ENCODE assay signal across 24 mouse cellular contexts in the genomic region with DNA sequence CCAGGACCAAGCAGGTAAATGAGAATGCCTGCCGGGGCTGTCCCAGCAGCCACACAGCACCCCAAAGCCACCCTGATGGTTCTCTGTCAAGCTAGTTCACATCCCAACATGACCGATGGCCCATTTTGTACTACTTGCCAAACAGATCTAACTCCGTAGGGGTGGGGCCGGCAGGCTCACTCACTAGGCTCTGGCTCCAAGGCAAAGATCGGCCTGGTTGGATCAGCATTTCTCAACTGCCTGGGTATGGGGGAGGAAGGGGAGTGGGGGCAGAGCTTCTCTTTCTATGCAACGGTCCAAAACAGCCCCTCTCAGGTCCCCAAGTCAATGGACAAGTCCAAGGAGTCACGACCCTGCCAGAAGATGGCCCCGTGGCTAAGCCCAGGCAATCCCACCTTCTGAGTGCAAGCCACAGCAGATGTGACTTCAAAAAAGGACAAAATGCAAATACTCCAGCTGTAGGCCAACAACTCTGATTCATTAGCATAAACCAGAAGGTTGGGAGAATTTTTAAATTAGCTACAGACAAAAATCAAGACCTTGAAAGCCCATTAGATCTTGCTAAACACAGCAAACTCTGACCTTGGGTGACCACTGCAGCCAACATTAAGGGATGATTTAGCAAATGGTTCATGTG. TPM values are rescaled to one million over a fixed set of nuclear protein-coding genes. Genes with fewer than 3 reads are reported as not detected.
A peak's percentile ranks its signal among the peaks of the same experiment; 100 is the strongest.
DNase-seq lines count a peak whose midpoint lies in the region; ATAC-seq and TF ChIP-seq lines count a peak whose summit lies in the region.
"Had no signal": no experiment of that assay in that cellular context is flagged by ENCODE, and none has a peak within 500 bp of the region (broad histone marks: within the 10 kb centered on the region; RNA-seq: fewer than 3 reads in every experiment).

No protein-coding gene starts in this region.

- H3K4me3 ChIP-seq in liver, adult 2 months (ENCODE audit: insufficient read depth, low read depth, low read length): no peak overlapping the region
- H3K4me3 ChIP-seq in liver, embryonic 12.5 days: no peak overlapping the region
- peak overlapping the region in 1 of 3 experiments; percentile 13 for H3K4me3 ChIP-seq in CH12.LX (replicated peaks in 1 of 3; ENCODE audit: low read depth in 2 of 3, low read length in 2 of 3, poor library complexity in 1 of 3)
- peak overlapping the region; percentile 71 for H3K4me3 ChIP-seq in brown adipose tissue, adult 24 weeks (ENCODE audit: insufficient read depth, low read depth, low read length)
- no peak overlapping the region for H3K4me3 ChIP-seq in forebrain, embryonic 16.5 days (replicated peaks; ENCODE audit: low read length)
- H3K4me3 ChIP-seq: forebrain, embryonic 10.5 days; forebrain, embryonic 13.5 days; gastrocnemius, adult 2 months; heart, adult 2 months; hindbrain, embryonic 12.5 days; hindbrain, embryonic 15.5 days had no signal

- peak overlapping the region; percentile 76 for H3K27ac ChIP-seq in liver, adult 2 months (replicated peaks; ENCODE audit: insufficient read depth, low read depth, low read length)
- H3K27ac ChIP-seq in liver, embryonic 12.5 days: no peak overlapping the region
- H3K27ac ChIP-seq in CH12.LX (ENCODE audit: insufficient read depth, low read depth): peak overlapping the region; percentile 61
- peak overlapping the region; percentile 97 for H3K27ac ChIP-seq in brown adipose tissue, adult 24 weeks (replicated peaks; ENCODE audit: low read depth, low read length)
- no peak overlapping the region for H3K27ac ChIP-seq in forebrain, embryonic 16.5 days (ENCODE audit: low read length)
- H3K27ac ChIP-seq: forebrain, embryonic 10.5 days; forebrain, embryonic 13.5 days; gastrocnemius, adult 2 months; heart, adult 2 months; hindbrain, embryonic 12.5 days; hindbrain, embryonic 15.5 days had no signal

- H3K36me3 ChIP-seq in liver, adult 2 months (ENCODE audit: control insufficient read depth, insufficient read depth, low read length): no peaks in the 10 kb centered on the region
- H3K36me3 ChIP-seq in liver, embryonic 12.5 days: 0 out of 2 replicates have a peak, but pooled peaks cover 4% of the 10 kb centered on the region
- peaks cover 2 to 90% of the 10 kb centered on the region in 2 experiments for H3K36me3 ChIP-seq in CH12.LX (replicated peaks in 1 of 2; ENCODE audit: control insufficient read depth in 1 of 2, insufficient read depth in 1 of 2, low read length in 1 of 2)
- H3K36me3 ChIP-seq in forebrain, embryonic 16.5 days (ENCODE audit: control insufficient read depth, insufficient read depth): peaks cover 7% of the 10 kb centered on the region
- H3K36me3 ChIP-seq: forebrain, embryonic 10.5 days; G1E had no signal

- no peak overlapping the region for H3K9ac ChIP-seq in liver, adult 2 months (ENCODE audit: low read depth, low read length)
- no peak overlapping the region for H3K9ac ChIP-seq in liver, embryonic 12.5 days
- peak overlapping the region; percentile 52 for H3K9ac ChIP-seq in CH12.LX (ENCODE audit: insufficient read depth, low read depth)
- no peak overlapping the region for H3K9ac ChIP-seq in forebrain, embryonic 16.5 days (replicated peaks; ENCODE audit: low read depth, low read length)
- H3K9ac ChIP-seq: forebrain, embryonic 13.5 days; forebrain, postnatal 0 days; hindbrain, embryonic 12.5 days; hindbrain, embryonic 15.5 days had no signal

- no peak for TF ChIP-seq RAD21 in CH12.LX (IDR thresholded peaks at IDR 0.05; ENCODE audit: low read depth, low read length)

- TF ChIP-seq CTCF in liver, adult 2 months (IDR thresholded peaks at IDR 0.05; ENCODE audit: low read depth, low read length): no peak
- no peak for TF ChIP-seq CTCF in CH12.LX (conservative IDR thresholded peaks at IDR 0.05 in 1 of 2, IDR thresholded peaks at IDR 0.05 in 1 of 2; ENCODE audit: low read depth in 2 of 2, low read length in 2 of 2)

- no peaks in the 10 kb centered on the region for H3K27me3 ChIP-seq in liver, adult 2 months (ENCODE audit: control insufficient read depth, insufficient read depth, low read length)
- H3K27me3 ChIP-seq in liver, embryonic 12.5 days (replicated peaks): peaks cover 3% of the 10 kb centered on the region; the same call in 1 of the 2 replicates
- no peaks in the 10 kb centered on the region for H3K27me3 ChIP-seq in CH12.LX (replicated peaks)
- no peaks in the 10 kb centered on the region for H3K27me3 ChIP-seq in forebrain, embryonic 16.5 days (replicated peaks; ENCODE audit: control insufficient read depth, insufficient read depth, low read length)
- H3K27me3 ChIP-seq: forebrain, embryonic 13.5 days; hindbrain, embryonic 12.5 days; hindbrain, embryonic 15.5 days had no signal

- H3K79me2 ChIP-seq in liver, adult 2 months (ENCODE audit: control insufficient read depth, insufficient read depth, low read length): no peaks in the 10 kb centered on the region
- no peaks in the 10 kb centered on the region for H3K79me2 ChIP-seq in CH12.LX (replicated peaks; ENCODE audit: control insufficient read depth, extremely low read depth, insufficient read depth, poor library complexity, severe bottlenecking)

- 50% methylated on average over 8 of the region's 8 CpGs for WGBS in liver, adult 2 months
- 74% methylated on average over 8 of the region's 8 CpGs for WGBS in liver, embryonic 12.5 days (ENCODE audit: insufficient replicate concordance)
- WGBS in forebrain, embryonic 16.5 days: 90% methylated on average over 8 of the region's 8 CpGs

- no peak for ATAC-seq in liver, embryonic 12.5 days
- no peak for ATAC-seq in forebrain, embryonic 16.5 days
- ATAC-seq: forebrain, embryonic 13.5 days; forebrain, postnatal 0 days; intestine, postnatal 0 days; Patski had no signal

- H3K9me3 ChIP-seq in liver, embryonic 12.5 days (replicated peaks): no peaks in the 10 kb centered on the region
- H3K9me3 ChIP-seq in CH12.LX (replicated peaks; ENCODE audit: low read length): no peaks in the 10 kb centered on the region
- H3K9me3 ChIP-seq in forebrain, embryonic 16.5 days (ENCODE audit: control insufficient read depth, low read length): no peaks in the 10 kb centered on the region
- H3K9me3 ChIP-seq: forebrain, embryonic 10.5 days; forebrain, embryonic 13.5 days; G1E; hindbrain, embryonic 12.5 days; hindbrain, embryonic 15.5 days had no signal

- in situ Hi-C loops in CH12.LX (cut with MboI; ENCODE audit: low pct_ligation_motif_present, low pct_unique_long_range_greater_than_20kb, low sequenced_read_pairs): no loop called here

- TF ChIP-seq EP300 in CH12.LX (IDR thresholded peaks at IDR 0.05; ENCODE audit: low read length): peak; percentile 61

- H3K4me2 ChIP-seq in liver, embryonic 12.5 days: no peak overlapping the region
- peak overlapping the region; percentile 41 for H3K4me2 ChIP-seq in CH12.LX (ENCODE audit: insufficient read depth, low read depth, poor library complexity, severe bottlenecking)
- H3K4me2 ChIP-seq in forebrain, embryonic 16.5 days (ENCODE audit: low read length): no peak overlapping the region
- H3K4me2 ChIP-seq: forebrain, embryonic 13.5 days; heart, embryonic 11.5 days; hindbrain, embryonic 12.5 days; hindbrain, embryonic 15.5 days had no signal

- peak; percentile 60 for DNase-seq in adrenal gland, postnatal 14 days
- DNase-seq in adrenal gland, postnatal 25 days: no peak
- peak; percentile 87 for DNase-seq in liver, adult 2 months (ENCODE audit: extremely low read depth, low read depth, low spot score)
- DNase-seq in CH12.LX (ENCODE audit: extremely low read depth): no peak
- DNase-seq: cerebellum, adult 11-12 months; cerebellum, adult 8-10 months; cerebellum, postnatal 10 days; cerebellum, postnatal 36 days; forebrain, postnatal 0 days; gastrocnemius, adult 2 months; gastrocnemius, postnatal 14 days; heart, adult 2 months; kidney, adult 2 months had no signal

- dilution Hi-C loops in CH12.LX (cut with MboI; ENCODE audit: extremely low pct_ligation_motif_present, extremely low pct_unique_long_range_greater_than_20kb, low sequenced_read_pairs): no loop called here

- peaks cover 17% of the 10 kb centered on the region for H3K4me1 ChIP-seq in liver, adult 2 months (ENCODE audit: control insufficient read depth, insufficient read depth, low read length)
- H3K4me1 ChIP-seq in liver, embryonic 12.5 days: no peaks in the 10 kb centered on the region
- H3K4me1 ChIP-seq in CH12.LX (ENCODE audit: control insufficient read depth in 1 of 2, insufficient read depth in 2 of 2): peaks cover 26 to 44% of the 10 kb centered on the region in 2 experiments
- peaks cover 10% of the 10 kb centered on the region; the same call in 1 of the 2 replicates for H3K4me1 ChIP-seq in brown adipose tissue, adult 24 weeks (ENCODE audit: control insufficient read depth, insufficient read depth, insufficient read length, low read length)
- H3K4me1 ChIP-seq in forebrain, embryonic 16.5 days (replicated peaks; ENCODE audit: control insufficient read depth, insufficient read depth, low read length): no peaks in the 10 kb centered on the region

- no peak for TF ChIP-seq POLR2A in liver, adult 2 months (IDR thresholded peaks at IDR 0.05; ENCODE audit: extremely low read depth, insufficient read depth, low read length)
- TF ChIP-seq POLR2A in CH12.LX (IDR thresholded peaks at IDR 0.05; ENCODE audit: low read depth, low read length): no peak

RNA-seq across cellular contexts. Expression of a gene that starts 18.9 kb away (rescaled TPM):
- 99.4 and 106 TPM in 2 replicates for total RNA-seq in adrenal gland, postnatal 14 days (2021)
- 95.7 and 96.2 TPM in 2 replicates for total RNA-seq in adrenal gland, postnatal 25 days (2021)
- 73.7 and 88.4 TPM in 2 replicates for total RNA-seq in liver, adult 2 months (2014; rRNA removed)
- polyA plus RNA-seq in liver, adult 2 months (2012; rRNA removed): 79.3 and 86.3 TPM in 2 replicates
- polyA plus RNA-seq in liver, embryonic 12.5 days (2016; fragmentation: Nextera tagmentation; extraction: Ambion mirVana): 26.3 and 26.5 TPM in 2 replicates
- total RNA-seq in CH12.LX (2012; rRNA removed) (27.5 and 29.2 TPM in 2 replicates), CH12.LX (2014; rRNA removed) (24.6 and 29.9 TPM in 2 replicates)
- 21.2 and 22.1 TPM in 2 replicates for polyA plus RNA-seq in CH12.LX (2012; ENCODE audit: insufficient read length, low read depth)
- polyA plus RNA-seq in brown adipose tissue, adult 24 weeks (2012; ENCODE audit: insufficient read depth, insufficient read length, missing spikeins): 52.7 and 53.9 TPM in 2 replicates
- polyA plus RNA-seq in forebrain, embryonic 16.5 days (2015; fragmentation: Nextera tagmentation; extraction: Ambion mirVana): 92.2 and 92.5 TPM in 2 replicates

RNA-seq across cellular contexts. Expression of a gene that starts 30.8 kb away (rescaled TPM):
- total RNA-seq in adrenal gland, postnatal 14 days (2021): 87.3 and 118 TPM in 2 replicates
- total RNA-seq in adrenal gland, postnatal 25 days (2021): 64.4 and 98.3 TPM in 2 replicates
- total RNA-seq in liver, adult 2 months (2014; rRNA removed): 1.6 and 2.7 TPM in 2 replicates
- polyA plus RNA-seq in liver, adult 2 months (2012; rRNA removed): 4.1 and 4.4 TPM in 2 replicates
- polyA plus RNA-seq in liver, embryonic 12.5 days (2016; fragmentation: Nextera tagmentation; extraction: Ambion mirVana): 4.1 and 5.0 TPM in 2 replicates
- total RNA-seq in CH12.LX (2012; rRNA removed) (17.2 and 17.7 TPM in 2 replicates), CH12.LX (2014; rRNA removed) (20.4 and 21.4 TPM in 2 replicates)
- polyA plus RNA-seq in CH12.LX (2012; ENCODE audit: insufficient read length, low read depth): 126 and 130 TPM in 2 replicates
- polyA plus RNA-seq in brown adipose tissue, adult 24 weeks (2012; ENCODE audit: insufficient read depth, insufficient read length, missing spikeins): 269 and 304 TPM in 2 replicates
- polyA plus RNA-seq in forebrain, embryonic 16.5 days (2015; fragmentation: Nextera tagmentation; extraction: Ambion mirVana): 62.8 and 90.9 TPM in 2 replicates

RNA-seq across cellular contexts. Expression of a gene that starts 59.1 kb away (rescaled TPM):
- 9.2 and 17.6 TPM in 2 replicates for total RNA-seq in adrenal gland, postnatal 14 days (2021)
- total RNA-seq in adrenal gland, postnatal 25 days (2021): 13.8 and 17.3 TPM in 2 replicates
- total RNA-seq in liver, adult 2 months (2014; rRNA removed): 53.6 and 59.5 TPM in 2 replicates
- 67.3 and 73.0 TPM in 2 replicates for polyA plus RNA-seq in liver, adult 2 months (2012; rRNA removed)
- polyA plus RNA-seq in liver, embryonic 12.5 days (2016; fragmentation: Nextera tagmentation; extraction: Ambion mirVana): 4.4 and 4.5 TPM in 2 replicates
- total RNA-seq in CH12.LX (2012; rRNA removed): 0.38 and 0.59 TPM in 2 replicates
- total RNA-seq in CH12.LX (2014; rRNA removed): 1.0 and 1.2 TPM in 2 replicates
- polyA plus RNA-seq in CH12.LX (2012; ENCODE audit: insufficient read length, low read depth): 2.1 and 2.4 TPM in 2 replicates
- 15.6 and 18.9 TPM in 2 replicates for polyA plus RNA-seq in brown adipose tissue, adult 24 weeks (2012; ENCODE audit: insufficient read depth, insufficient read length, missing spikeins)
- polyA plus RNA-seq in forebrain, embryonic 16.5 days (2015; fragmentation: Nextera tagmentation; extraction: Ambion mirVana): 0.10 and 0.11 TPM in 2 replicates

Comparison
In these comparisons a context has a peak if more than half of its experiments do, and no peak if none do; other contexts are left out.
1. DNase-seq: peak in adrenal gland, postnatal 14 days (single experiment) and liver, adult 2 months (single experiment); none in adrenal gland, postnatal 25 days (single experiment) and CH12.LX (single experiment).
2. H3K27ac ChIP-seq: peak in liver, adult 2 months (single experiment), CH12.LX (single experiment) and brown adipose tissue, adult 24 weeks (single experiment); none in liver, embryonic 12.5 days (single experiment) and forebrain, embryonic 16.5 days (single experiment).
3. RNA of a gene that starts 30.8 kb away (polyA plus RNA-seq): 269 to 304 TPM in brown adipose tissue, adult 24 weeks, 126 to 130 TPM in CH12.LX and 62.8 to 90.9 TPM in forebrain, embryonic 16.5 days; 4.1 to 5.0 TPM in liver, embryonic 12.5 days and 4.1 to 4.4 TPM in liver, adult 2 months; every median in the first group is over 10 times any median in the second.